Mouse (Mus musculus): ENCODE measurements at regions not wholly inside any gene's neighbourhood (a gene's known extent, or its start where the extent isn't known, plus 50 kb on each side); places are given as distances from the start of the nearest gene placed in this dataset.

DNA sequence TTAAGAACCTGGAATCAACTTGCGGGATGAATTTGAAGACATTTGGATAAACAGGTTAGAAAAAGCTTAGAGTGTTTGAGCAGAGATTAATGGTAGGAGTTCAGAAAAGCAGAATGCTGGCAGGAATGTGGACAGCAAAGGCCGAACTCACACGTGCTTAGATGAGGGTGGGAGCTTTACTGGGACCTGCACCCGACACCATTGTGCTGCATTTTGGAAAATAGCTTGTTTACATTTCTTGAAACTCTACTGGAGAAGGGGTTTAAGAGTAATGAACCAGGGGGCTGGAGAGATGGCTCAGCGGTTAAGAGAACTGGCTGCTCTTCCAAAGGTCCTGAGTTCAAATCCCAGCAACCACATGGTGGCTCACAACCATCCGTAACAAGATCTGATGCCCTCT is 154.9 kb downstream of the Gpat3 start:
- Histone ChIP-seq H3K4me1 (ENCODE audit: control insufficient read depth, insufficient read depth, low read length) (no peaks in the 10 kb centered on the region), H3K27ac (ENCODE audit: control insufficient read depth, insufficient read depth, low read depth, low read length) (no peak overlapping the region), H3K27me3 (ENCODE audit: control insufficient read depth, insufficient read depth, low read length) (no peaks in the 10 kb centered on the region), H3K36me3 (ENCODE audit: control insufficient read depth, insufficient read depth, low read length) (no peaks in the 10 kb centered on the region), H3K4me3 (ENCODE audit: control insufficient read depth, low read depth, low read length) (no peak overlapping the region)
- TF ChIP-seq POLR2A (IDR thresholded peaks at IDR 0.05; ENCODE audit: control insufficient read depth, low read depth, low read length): no peak
- TF ChIP-seq CTCF (IDR thresholded peaks at IDR 0.05; ENCODE audit: control insufficient read depth, insufficient read depth, insufficient replicate concordance, low read depth, low read length): no peak

DNA sequence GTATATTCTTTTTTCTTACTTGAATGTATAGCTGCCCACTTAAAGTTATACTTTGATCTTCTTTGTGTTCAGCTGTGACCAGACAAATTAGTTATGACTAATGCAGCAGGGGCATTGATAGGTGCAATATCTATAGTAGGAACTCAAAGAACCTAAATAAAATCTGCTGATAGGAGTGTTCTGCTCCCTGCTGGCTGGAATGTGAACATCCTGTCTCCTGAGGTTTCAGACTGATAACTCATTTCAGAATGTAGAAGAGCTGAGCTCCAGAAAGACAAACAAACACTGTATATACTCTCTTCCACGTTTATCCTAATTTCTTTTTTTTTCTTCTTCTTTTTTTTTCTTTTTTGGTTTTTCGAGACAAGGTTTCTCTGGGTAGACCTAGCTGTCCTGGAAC is 146.9 kb downstream of the Gpat3 start:
- no peaks in the 10 kb centered on the region for H3K36me3 ChIP-seq (ENCODE audit: control insufficient read depth, insufficient read depth, low read length)
- TF ChIP-seq CTCF (IDR thresholded peaks at IDR 0.05; ENCODE audit: control insufficient read depth, insufficient read depth, insufficient replicate concordance, low read depth, low read length) (no peak), POLR2A (IDR thresholded peaks at IDR 0.05; ENCODE audit: control insufficient read depth, low read depth, low read length) (no peak)
- no peaks in the 10 kb centered on the region for H3K27me3 ChIP-seq (ENCODE audit: control insufficient read depth, insufficient read depth, low read length)
- H3K4me1 ChIP-seq (ENCODE audit: control insufficient read depth, insufficient read depth, low read length): no peaks in the 10 kb centered on the region; the same call in 1 of the 2 replicates
- no peak overlapping the region for H3K27ac ChIP-seq (ENCODE audit: control insufficient read depth, insufficient read depth, low read depth, low read length)
- H3K4me3 ChIP-seq (ENCODE audit: control insufficient read depth, low read depth, low read length): no peak overlapping the region

DNA sequence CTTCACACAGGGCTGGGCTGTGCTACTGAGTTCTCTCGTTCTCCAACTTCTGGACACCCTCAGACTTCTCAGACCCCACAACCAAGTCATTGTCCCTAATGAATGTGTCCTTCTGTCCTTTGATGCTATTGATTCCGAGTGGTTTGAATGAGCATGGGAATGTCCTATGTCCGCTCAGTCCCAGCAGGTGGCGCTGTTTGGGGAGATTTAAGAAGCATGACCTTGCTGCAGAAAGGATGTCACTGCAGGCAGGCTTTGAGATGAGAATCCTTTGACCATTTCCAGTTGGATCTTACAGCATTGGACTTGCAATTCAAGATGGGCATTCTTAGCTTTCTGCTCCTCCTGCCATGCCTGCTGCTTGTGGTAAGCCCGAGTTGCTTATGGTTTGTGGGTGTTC is 146.1 kb downstream of the Gpat3 start:
- Histone ChIP-seq H3K27me3 (ENCODE audit: control insufficient read depth, insufficient read depth, low read length) (no peaks in the 10 kb centered on the region), H3K4me1 (ENCODE audit: control insufficient read depth, insufficient read depth, low read length) (no peaks in the 10 kb centered on the region; the same call in 1 of the 2 replicates), H3K27ac (ENCODE audit: control insufficient read depth, insufficient read depth, low read depth, low read length) (no peak overlapping the region), H3K4me3 (ENCODE audit: control insufficient read depth, low read depth, low read length) (no peak overlapping the region), H3K36me3 (ENCODE audit: control insufficient read depth, insufficient read depth, low read length) (no peaks in the 10 kb centered on the region)
- TF ChIP-seq POLR2A (IDR thresholded peaks at IDR 0.05; ENCODE audit: control insufficient read depth, low read depth, low read length): no peak
- TF ChIP-seq CTCF (IDR thresholded peaks at IDR 0.05; ENCODE audit: control insufficient read depth, insufficient read depth, insufficient replicate concordance, low read depth, low read length): peak; percentile 75; the same call in 1 of the 2 replicates

DNA sequence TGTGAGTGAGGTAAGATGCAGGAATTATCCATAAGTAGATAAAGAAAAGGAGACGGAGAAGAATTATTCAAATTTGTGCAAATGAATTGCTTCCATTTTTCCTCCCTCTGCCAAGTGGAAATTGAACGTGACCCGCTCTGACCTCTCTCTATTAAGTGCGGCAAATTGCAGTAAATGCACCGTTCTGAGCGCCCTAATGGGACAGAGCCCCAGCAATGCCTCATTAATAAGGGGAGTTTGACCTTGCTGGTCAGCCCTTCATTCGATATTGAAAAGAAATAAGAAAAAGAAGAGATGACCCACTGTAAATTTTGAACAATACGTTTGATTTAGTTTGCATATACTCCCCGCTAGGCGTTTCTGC is 137.0 kb downstream of the Gpat3 start:
- H3K27ac ChIP-seq (ENCODE audit: control insufficient read depth, insufficient read depth, low read depth, low read length): no peak overlapping the region
- no peaks in the 10 kb centered on the region for H3K27me3 ChIP-seq (ENCODE audit: control insufficient read depth, insufficient read depth, low read length)
- no peak for TF ChIP-seq CTCF (IDR thresholded peaks at IDR 0.05; ENCODE audit: control insufficient read depth, insufficient read depth, insufficient replicate concordance, low read depth, low read length)
- no peak for TF ChIP-seq POLR2A (IDR thresholded peaks at IDR 0.05; ENCODE audit: control insufficient read depth, low read depth, low read length)
- H3K4me3 ChIP-seq (ENCODE audit: control insufficient read depth, low read depth, low read length): no peak overlapping the region
- H3K36me3 ChIP-seq (ENCODE audit: control insufficient read depth, insufficient read depth, low read length): no peaks in the 10 kb centered on the region
- H3K4me1 ChIP-seq (ENCODE audit: control insufficient read depth, insufficient read depth, low read length): peaks cover 2% of the 10 kb centered on the region; the same call in 1 of the 2 replicates

DNA sequence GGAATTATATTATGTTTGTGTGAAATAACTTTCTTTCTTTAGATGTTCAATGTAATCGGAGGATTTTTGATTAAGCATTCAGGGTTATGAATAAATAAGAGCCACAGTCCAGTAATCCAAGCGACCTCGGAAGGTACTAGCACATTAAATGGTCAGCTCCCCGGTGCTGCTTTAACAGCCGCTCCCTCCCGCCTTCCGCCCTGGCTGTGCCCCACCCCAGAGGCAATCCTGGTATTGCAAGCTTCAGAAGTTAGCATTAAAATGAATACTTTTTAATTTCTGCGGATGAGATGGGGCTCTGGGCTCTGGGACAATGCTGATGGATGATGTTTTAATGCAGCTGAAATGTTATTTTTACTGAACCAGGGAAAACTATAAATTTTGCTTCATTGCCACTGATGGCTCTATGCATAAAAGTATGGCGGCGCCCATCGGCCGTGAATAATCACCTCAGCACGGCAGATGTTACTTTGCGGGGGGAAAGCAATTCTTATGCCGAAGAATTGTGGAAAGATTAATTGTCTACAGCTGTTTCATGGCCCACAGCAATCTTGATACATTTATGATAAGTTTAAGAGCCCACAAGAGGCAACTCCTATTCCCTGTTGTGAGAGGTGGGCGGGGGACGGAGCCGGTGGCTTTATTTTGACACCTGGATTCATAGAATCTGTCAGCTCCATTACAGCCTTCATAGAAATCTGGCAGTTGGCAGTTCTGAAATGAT is 136.5 kb downstream of the Gpat3 start:
- no peaks in the 10 kb centered on the region for H3K36me3 ChIP-seq (ENCODE audit: control insufficient read depth, insufficient read depth, low read length)
- H3K27ac ChIP-seq (ENCODE audit: control insufficient read depth, insufficient read depth, low read depth, low read length): no peak overlapping the region
- peaks cover 2% of the 10 kb centered on the region; the same call in 1 of the 2 replicates for H3K4me1 ChIP-seq (ENCODE audit: control insufficient read depth, insufficient read depth, low read length)
- no peak overlapping the region for H3K4me3 ChIP-seq (ENCODE audit: control insufficient read depth, low read depth, low read length)
- TF ChIP-seq POLR2A (IDR thresholded peaks at IDR 0.05; ENCODE audit: control insufficient read depth, low read depth, low read length): no peak
- no peak for TF ChIP-seq CTCF (IDR thresholded peaks at IDR 0.05; ENCODE audit: control insufficient read depth, insufficient read depth, insufficient replicate concordance, low read depth, low read length)
- no peaks in the 10 kb centered on the region for H3K27me3 ChIP-seq (ENCODE audit: control insufficient read depth, insufficient read depth, low read length)

DNA sequence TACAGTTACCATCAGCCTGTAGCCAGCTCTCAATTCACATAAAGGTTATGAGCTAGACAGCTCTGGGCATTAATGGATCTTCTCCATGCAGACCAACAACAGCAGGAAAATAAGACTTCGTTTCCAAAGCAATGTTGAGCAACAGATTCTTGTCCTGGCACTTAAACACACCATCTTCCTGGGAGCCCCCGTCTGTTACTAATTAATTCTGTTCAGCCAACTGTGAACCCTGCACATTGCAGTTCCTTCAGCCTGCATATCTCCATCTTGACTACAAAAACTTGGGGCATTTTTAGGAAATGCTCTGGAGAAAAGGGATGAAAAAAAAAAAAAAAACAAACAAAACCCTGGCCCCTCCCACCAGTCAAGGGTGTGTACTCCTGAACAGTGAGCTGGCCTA is 131.2 kb downstream of the Gpat3 start:
- Histone ChIP-seq H3K4me1 (ENCODE audit: control insufficient read depth, insufficient read depth, low read length) (no peaks in the 10 kb centered on the region), H3K4me3 (ENCODE audit: control insufficient read depth, low read depth, low read length) (no peak overlapping the region), H3K27me3 (ENCODE audit: control insufficient read depth, insufficient read depth, low read length) (no peaks in the 10 kb centered on the region), H3K27ac (ENCODE audit: control insufficient read depth, insufficient read depth, low read depth, low read length) (no peak overlapping the region), H3K36me3 (ENCODE audit: control insufficient read depth, insufficient read depth, low read length) (no peaks in the 10 kb centered on the region)
- no peak for TF ChIP-seq POLR2A (IDR thresholded peaks at IDR 0.05; ENCODE audit: control insufficient read depth, low read depth, low read length)
- TF ChIP-seq CTCF (IDR thresholded peaks at IDR 0.05; ENCODE audit: control insufficient read depth, insufficient read depth, insufficient replicate concordance, low read depth, low read length): no peak

DNA sequence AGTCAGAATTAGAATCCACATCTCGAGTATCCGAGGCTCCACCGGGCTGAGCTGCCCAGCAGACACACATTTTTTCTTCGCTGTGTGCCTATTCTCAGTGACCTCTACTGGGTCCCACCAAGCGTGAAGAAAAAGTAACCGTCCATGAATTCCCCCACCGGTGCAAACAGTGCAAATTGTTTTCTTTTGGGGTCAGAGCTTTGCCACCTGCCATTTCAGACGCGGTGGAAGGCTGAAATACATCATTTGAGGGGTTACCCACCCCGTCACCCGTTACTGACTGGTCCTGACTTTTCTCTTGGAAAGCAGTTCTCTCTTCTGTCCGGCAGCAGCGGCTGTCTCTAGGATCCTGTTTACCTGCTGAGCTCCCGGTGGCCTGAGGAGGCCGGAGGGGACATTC is 105.7 kb downstream of the Gpat3 start:
- Histone ChIP-seq H3K27ac (ENCODE audit: control insufficient read depth, insufficient read depth, low read depth, low read length) (no peak overlapping the region), H3K4me1 (ENCODE audit: control insufficient read depth, insufficient read depth, low read length) (peaks cover 2% of the 10 kb centered on the region; the same call in 1 of the 2 replicates), H3K36me3 (ENCODE audit: control insufficient read depth, insufficient read depth, low read length) (no peaks in the 10 kb centered on the region), H3K27me3 (ENCODE audit: control insufficient read depth, insufficient read depth, low read length) (no peaks in the 10 kb centered on the region), H3K4me3 (ENCODE audit: control insufficient read depth, low read depth, low read length) (no peak overlapping the region)
- TF ChIP-seq CTCF (IDR thresholded peaks at IDR 0.05; ENCODE audit: control insufficient read depth, insufficient read depth, insufficient replicate concordance, low read depth, low read length): no peak
- no peak for TF ChIP-seq POLR2A (IDR thresholded peaks at IDR 0.05; ENCODE audit: control insufficient read depth, low read depth, low read length)
